Mouse (Mus musculus): ENCODE data around the gene Ak6. TPM values are rescaled to one million over a fixed set of nuclear protein-coding genes. Genes with fewer than 3 reads are reported as not detected.

The Ak6 gene
- polyA plus RNA-seq, 1 experiment: 139 TPM

DNA sequence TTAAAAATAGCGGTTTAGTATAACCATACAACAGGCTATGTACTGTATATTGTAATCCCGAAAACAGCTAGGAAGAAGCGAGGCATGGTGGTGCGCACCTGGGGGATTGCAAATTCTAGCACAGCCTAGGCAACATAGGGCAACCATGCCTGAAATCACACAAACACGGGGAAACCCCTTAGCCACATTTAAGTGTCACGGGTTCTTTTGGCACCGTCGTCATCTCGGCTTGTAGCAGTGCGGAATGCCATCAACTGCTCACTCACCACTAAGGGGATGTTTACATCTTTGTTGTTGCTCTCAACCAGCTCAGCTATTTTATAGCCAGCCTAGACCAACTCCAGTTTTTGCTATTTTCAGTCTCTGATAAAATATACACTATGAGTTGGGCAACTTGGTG is 48.1 kb downstream of the Ak6 start:
- H3K79me3 ChIP-seq (ENCODE audit: low read depth): no peaks in the 10 kb centered on the region
- TF ChIP-seq FOSL1 (IDR thresholded peaks at IDR 0.05; ENCODE audit: insufficient read depth, low read length, poor library complexity, severe bottlenecking) (no peak), MAX (IDR thresholded peaks at IDR 0.05) (no peak), CTCF (IDR thresholded peaks at IDR 0.05; ENCODE audit: control insufficient read depth, insufficient read depth, insufficient read length) (no peak), USF1 (IDR thresholded peaks at IDR 0.05; ENCODE audit: low read depth) (no peak)
- no peaks in the 10 kb centered on the region for H3K27me3 ChIP-seq (ENCODE audit: control insufficient read depth, insufficient read depth, insufficient read length)
- H3K79me2 ChIP-seq (ENCODE audit: control insufficient read depth, insufficient read depth): no peaks in the 10 kb centered on the region
- peaks cover 41% of the 10 kb centered on the region for H3K36me3 ChIP-seq (ENCODE audit: control insufficient read depth, insufficient read depth)
- H3ac ChIP-seq (ENCODE audit: control insufficient read depth, insufficient read length, low read depth): no peak overlapping the region
- H3K4me3 ChIP-seq (ENCODE audit: insufficient read depth, poor library complexity, severe bottlenecking): no peak overlapping the region

DNA sequence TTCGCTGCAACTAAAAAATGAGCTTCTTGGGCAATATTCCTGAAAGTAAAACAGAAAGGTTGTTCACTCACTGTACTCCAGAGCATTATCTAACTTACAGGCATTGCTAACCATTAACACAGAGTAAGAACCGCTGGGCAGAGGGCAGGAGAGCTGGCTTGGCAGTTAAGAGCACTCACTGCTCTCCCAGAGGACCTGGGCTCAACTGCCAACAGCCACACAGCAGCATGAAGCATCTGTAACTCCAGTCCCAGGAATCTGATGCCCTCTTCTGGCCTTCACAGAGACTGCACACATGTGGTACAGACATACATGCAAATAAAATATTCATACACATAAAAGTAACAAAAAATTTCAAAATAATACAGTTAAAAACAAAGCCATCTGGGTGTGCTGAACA is 52.7 kb downstream of the Ak6 start:
- Histone ChIP-seq H3K79me3 (ENCODE audit: low read depth) (no peaks in the 10 kb centered on the region), H3ac (ENCODE audit: control insufficient read depth, insufficient read length, low read depth) (no peak overlapping the region), H3K79me2 (ENCODE audit: control insufficient read depth, insufficient read depth) (no peaks in the 10 kb centered on the region), H3K4me3 (ENCODE audit: insufficient read depth, poor library complexity, severe bottlenecking) (no peak overlapping the region), H3K27me3 (ENCODE audit: control insufficient read depth, insufficient read depth, insufficient read length) (no peaks in the 10 kb centered on the region), H3K36me3 (ENCODE audit: control insufficient read depth, insufficient read depth) (peaks cover 72% of the 10 kb centered on the region)
- TF ChIP-seq MAX (IDR thresholded peaks at IDR 0.05) (no peak), CTCF (IDR thresholded peaks at IDR 0.05; ENCODE audit: control insufficient read depth, insufficient read depth, insufficient read length) (no peak), MYOD1 (IDR thresholded peaks at IDR 0.05; ENCODE audit: control insufficient read depth, insufficient read length, low read depth) (no peak), USF1 (IDR thresholded peaks at IDR 0.05; ENCODE audit: low read depth) (no peak), FOSL1 (IDR thresholded peaks at IDR 0.05; ENCODE audit: insufficient read depth, low read length, poor library complexity, severe bottlenecking) (no peak), MYOG (IDR thresholded peaks at IDR 0.05; ENCODE audit: control insufficient read depth, extremely low read depth, insufficient read length) (no peak), CEBPB (IDR thresholded peaks at IDR 0.05; ENCODE audit: low read depth) (no peak)

DNA sequence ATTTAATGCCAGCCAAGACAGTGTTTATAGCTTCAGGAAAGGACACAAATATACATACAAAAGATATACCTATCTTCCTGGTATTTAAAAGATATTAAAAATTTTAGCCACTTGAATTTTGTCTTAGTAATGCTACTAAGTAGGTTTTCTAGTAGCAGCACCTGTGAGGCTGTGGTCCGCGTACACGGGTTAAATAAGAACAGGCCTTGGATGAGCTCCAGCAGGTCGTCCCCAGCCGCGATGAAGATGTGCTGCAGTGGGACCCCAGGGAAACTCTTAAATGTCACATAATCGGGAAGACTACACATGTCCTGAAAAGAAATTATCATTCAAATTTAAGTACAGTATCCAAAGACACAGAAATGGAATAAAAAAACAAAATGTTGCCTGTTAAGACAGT is 55.4 kb downstream of the Ak6 start:
- Histone ChIP-seq H3K79me2 (ENCODE audit: control insufficient read depth, insufficient read depth) (no peaks in the 10 kb centered on the region), H3K79me3 (ENCODE audit: low read depth) (no peaks in the 10 kb centered on the region), H3K27me3 (ENCODE audit: control insufficient read depth, insufficient read depth, insufficient read length) (no peaks in the 10 kb centered on the region), H3K36me3 (ENCODE audit: control insufficient read depth, insufficient read depth) (peaks cover 88% of the 10 kb centered on the region), H3K4me3 (ENCODE audit: insufficient read depth, poor library complexity, severe bottlenecking) (no peak overlapping the region), H3ac (ENCODE audit: control insufficient read depth, insufficient read length, low read depth) (no peak overlapping the region)
- TF ChIP-seq MYOD1 (IDR thresholded peaks at IDR 0.05; ENCODE audit: control insufficient read depth, insufficient read length, low read depth) (no peak), MAX (IDR thresholded peaks at IDR 0.05) (no peak)

DNA sequence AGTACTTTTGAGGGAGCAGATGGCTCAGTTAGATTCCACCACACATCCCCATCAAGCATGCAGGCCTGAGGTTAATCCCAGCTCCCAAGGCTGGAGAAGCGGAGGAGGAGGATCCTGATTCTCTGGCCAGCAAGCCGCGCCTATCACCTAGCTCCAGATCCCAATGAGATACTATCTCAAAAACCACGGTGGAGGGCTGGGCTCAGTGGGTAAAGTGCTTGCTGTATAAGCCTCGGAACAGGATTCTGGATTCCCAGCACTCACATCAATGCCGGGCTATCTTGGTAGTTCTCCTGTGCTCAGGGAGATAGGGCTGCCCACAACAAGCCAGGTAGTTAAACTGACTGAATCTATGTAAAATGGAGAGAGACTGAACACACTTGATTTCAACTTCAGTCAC is 64.7 kb downstream of the Ak6 start:
- no peak for TF ChIP-seq FOSL1 (IDR thresholded peaks at IDR 0.05; ENCODE audit: insufficient read depth, low read length, poor library complexity, severe bottlenecking)
- no peak for TF ChIP-seq MYOG (IDR thresholded peaks at IDR 0.05; ENCODE audit: control insufficient read depth, extremely low read depth, insufficient read length)
- TF ChIP-seq MAX (IDR thresholded peaks at IDR 0.05): no peak
- no peak for TF ChIP-seq MYOD1 (IDR thresholded peaks at IDR 0.05; ENCODE audit: control insufficient read depth, insufficient read length, low read depth)
- TF ChIP-seq CEBPB (IDR thresholded peaks at IDR 0.05; ENCODE audit: low read depth): no peak
- TF ChIP-seq USF1 (IDR thresholded peaks at IDR 0.05; ENCODE audit: low read depth): no peak
- no peak for TF ChIP-seq CTCF (IDR thresholded peaks at IDR 0.05; ENCODE audit: control insufficient read depth, insufficient read depth, insufficient read length)
- no peak overlapping the region for H3ac ChIP-seq (ENCODE audit: control insufficient read depth, insufficient read length, low read depth)
- no peaks in the 10 kb centered on the region for H3K79me2 ChIP-seq (ENCODE audit: control insufficient read depth, insufficient read depth)
- H3K79me3 ChIP-seq (ENCODE audit: low read depth): peaks cover 6% of the 10 kb centered on the region
- no peak overlapping the region for H3K4me3 ChIP-seq (ENCODE audit: insufficient read depth, poor library complexity, severe bottlenecking)
- H3K27me3 ChIP-seq (ENCODE audit: control insufficient read depth, insufficient read depth, insufficient read length): no peaks in the 10 kb centered on the region
- H3K36me3 ChIP-seq (ENCODE audit: control insufficient read depth, insufficient read depth): peaks cover 70% of the 10 kb centered on the region

Other genes starting within 250 kb of the Ak6 start
- 0.06 TPM for gene Naip1, start 198.1 kb upstream of the Ak6 start, polyA plus RNA-seq (2012; fragmentation: generic; extraction: Trizol)
- 19.4 TPM for gene Gtf2h2, start 158.4 kb upstream of the Ak6 start, polyA plus RNA-seq (2012; fragmentation: generic; extraction: Trizol)
- 0.42 TPM for gene Ocln, start 98.3 kb upstream of the Ak6 start, polyA plus RNA-seq (2012; fragmentation: generic; extraction: Trizol)
- 0.05 TPM for gene Marveld2, start 34.0 kb upstream of the Ak6 start, polyA plus RNA-seq (2012; fragmentation: generic; extraction: Trizol)
- gene Rad17, start 72 bp downstream of the Ak6 start, polyA plus RNA-seq (2012; fragmentation: generic; extraction: Trizol): 6.2 TPM
- 6.3 TPM for gene Taf9, start 600 bp downstream of the Ak6 start, polyA plus RNA-seq (2012; fragmentation: generic; extraction: Trizol)
- gene Ccdc125, start 18.7 kb downstream of the Ak6 start, polyA plus RNA-seq (2012; fragmentation: generic; extraction: Trizol): 0.01 TPM
- gene Cdk7, start 80.0 kb downstream of the Ak6 start, polyA plus RNA-seq (2012; fragmentation: generic; extraction: Trizol): 27.8 TPM
- gene Mrps36, start 93.7 kb downstream of the Ak6 start, polyA plus RNA-seq (2012; fragmentation: generic; extraction: Trizol): 120 TPM
- 17.9 TPM for gene Cenph, start 124.9 kb downstream of the Ak6 start, polyA plus RNA-seq (2012; fragmentation: generic; extraction: Trizol)
- 115 TPM for gene Ccnb1, start 135.6 kb downstream of the Ak6 start, polyA plus RNA-seq (2012; fragmentation: generic; extraction: Trizol)
- 21.7 TPM for gene Slc30a5, start 182.4 kb downstream of the Ak6 start, polyA plus RNA-seq (2012; fragmentation: generic; extraction: Trizol)